Mouse (Mus musculus) cerebellum, postnatal 10 days (tissue): ENCODE data around the gene 4930404H24Rik.

ENCODE experiments used
- DNase-seq, 2 experiments: peaks; one replicate each; pipeline ENCODE4 v3.0.0; 2021; ENCODE audit warnings: mixed read lengths in 2 of 2

The 4930404H24Rik gene

GRCm38 (mm10) chr2:153512416-153513323 is 20.1 kb downstream of the 4930404H24Rik start:
- peak; percentile 87 to 89 for DNase-seq

GRCm38 (mm10) chr2:153513983-153514382 is 21.4 kb downstream of the 4930404H24Rik start:
- peak in 1 of 2 experiments; percentile 50 for DNase-seq

- peak; percentile 72 to 79 for DNase-seq
Observed at GRCm38 (mm10) chr2:153514497-153515380, 22.1 kb downstream of the 4930404H24Rik start.

GRCm38 (mm10) chr2:153515582-153515981 is 23.0 kb downstream of the 4930404H24Rik start:
- peak; percentile 86 to 88 for DNase-seq

GRCm38 (mm10) chr2:153516961-153517360 is 24.4 kb downstream of the 4930404H24Rik start:
- peak; percentile 57 to 58 for DNase-seq

GRCm38 (mm10) chr2:153520057-153520456 is 27.5 kb downstream of the 4930404H24Rik start:
- DNase-seq, result peak in 1 of 2 experiments; percentile 7

GRCm38 (mm10) chr2:153522270-153522669 is 29.7 kb downstream of the 4930404H24Rik start:
- peak; percentile 53 to 57 for DNase-seq

- peak in 1 of 2 experiments; percentile 19 for DNase-seq
Observed at GRCm38 (mm10) chr2:153523143-153523542, 30.6 kb downstream of the 4930404H24Rik start.

GRCm38 (mm10) chr2:153523656-153524055 is 31.1 kb downstream of the 4930404H24Rik start:
- peak in 1 of 2 experiments; percentile 26 for DNase-seq

GRCm38 (mm10) chr2:153524727-153525126 is 32.1 kb downstream of the 4930404H24Rik start:
- DNase-seq, result no peak

- peak in 1 of 2 experiments; percentile 47 for DNase-seq
Observed at GRCm38 (mm10) chr2:153525906-153526311, 33.3 kb downstream of the 4930404H24Rik start.

- DNase-seq, result no peak
Observed at GRCm38 (mm10) chr2:153526850-153527530, 34.4 kb downstream of the 4930404H24Rik start.

- peak; percentile 79 for DNase-seq
Observed at GRCm38 (mm10) chr2:153527580-153528531, 35.3 kb downstream of the 4930404H24Rik start.

GRCm38 (mm10) chr2:153528571-153529364 is 36.2 kb downstream of the 4930404H24Rik start:
- DNase-seq, result peak; percentile 78 to 80

GRCm38 (mm10) chr2:153529365-153529781 is 36.8 kb downstream of the 4930404H24Rik start:
- peak; percentile 81 to 83 for DNase-seq

GRCm38 (mm10) chr2:153529931-153530766 is 37.6 kb downstream of the 4930404H24Rik start, which contains the start of gene Nol4l:
TSS of gene Nol4l (minus strand) at chr2:153529971.
- DNase-seq, result peak; percentile 79 to 83

GRCm38 (mm10) chr2:153530948-153531347 is 38.4 kb downstream of the 4930404H24Rik start:
- DNase-seq, result peak in 1 of 2 experiments; percentile 60

GRCm38 (mm10) chr2:153533981-153534380 is 41.4 kb downstream of the 4930404H24Rik start:
- no peak for DNase-seq

GRCm38 (mm10) chr2:153538898-153539297 is 46.3 kb downstream of the 4930404H24Rik start:
- DNase-seq, result no peak
